Mouse (Mus musculus) gastrocnemius, adult 2 months (tissue): ENCODE measurements around the gene Sox2. TPM values are rescaled to one million over a fixed set of nuclear protein-coding genes. Genes with fewer than 3 reads are reported as not detected.
A peak's percentile ranks its signal among the peaks of the same experiment; 100 is the strongest.

Experiments
- DNase-seq: peaks from one replicate; pipeline ENCODE4 v3.0.0; 2022
- H3K27ac ChIP-seq: fragments of 200-600 bp; 2 replicates; pipeline ENCODE4 v1.8.1; 2022; ENCODE audit warnings: mild to moderate bottlenecking
- H3K4me3 ChIP-seq: fragments of 200-600 bp; 2 replicates; pipeline ENCODE4 v1.8.1; 2022; ENCODE audit warnings: mild to moderate bottlenecking, moderate library complexity
- CTCF ChIP-seq: fragments of 200-600 bp; IDR thresholded peaks from 2 replicates; pipeline ENCODE4 v1.8.1; 2022; ENCODE audit warnings: antibody characterized with exemption, mild to moderate bottlenecking, moderate library complexity
- intact Hi-C: fragments of 180-260 bp; cut with DNase I; formaldehyde crosslinking; loops from one replicate; pipeline ENCODE4 v1.15.1; 2025
- total RNA-seq, 2 experiments: library from RNA; stranded (reverse); gene quantifications; 2 replicates each; pipeline ENCODE4 v1.2.3; 2021

Sox2 gene
- total RNA-seq, 2 experiments from 2014 or later = not detected

DNA sequence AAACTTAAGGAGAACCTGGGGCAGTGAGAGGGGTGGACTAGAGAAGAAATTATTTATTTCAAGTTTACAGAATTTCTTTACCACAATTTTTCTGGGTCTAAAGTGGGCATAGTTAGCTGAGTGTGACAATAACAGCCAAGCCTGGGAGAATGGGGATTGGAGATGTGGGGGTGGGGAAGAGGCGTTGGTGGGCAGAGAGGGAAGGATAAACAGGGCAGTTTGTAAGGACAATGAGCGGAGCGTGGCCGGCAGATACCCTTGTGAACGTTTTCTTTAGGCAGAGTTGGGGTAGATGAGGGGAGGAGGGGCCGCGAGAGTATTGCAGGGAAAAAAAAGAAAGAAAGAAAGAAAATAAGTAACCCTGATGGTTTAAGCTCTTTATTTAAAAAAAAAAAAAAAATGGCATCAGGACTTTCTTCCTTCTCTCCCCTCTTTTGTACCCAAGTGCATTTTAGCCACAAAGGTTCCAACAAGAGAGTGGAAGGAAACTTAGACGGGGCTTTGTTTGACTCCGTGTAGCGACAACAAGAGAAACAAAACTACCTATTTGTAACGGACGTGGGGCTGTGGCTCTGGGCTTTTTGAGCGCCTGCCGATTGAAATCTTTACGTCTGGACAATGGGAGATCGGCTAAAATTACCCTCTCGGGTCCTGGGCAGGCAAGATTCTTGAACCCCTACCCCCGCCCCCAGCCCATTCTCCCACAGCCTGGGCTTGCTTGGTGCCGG lies 1.9 kb upstream of the Sox2 start:
- DNase-seq = no peak
- Histone ChIP-seq H3K4me3 (no peak overlapping the region), H3K27ac (no peak overlapping the region)
- no peak for TF ChIP-seq CTCF
- intact Hi-C loops = loop anchor here (2.0 to 10.0 kb wide), 2 partner anchors 457 to 835 kb away; no protein-coding TSS in a partner anchor

DNA sequence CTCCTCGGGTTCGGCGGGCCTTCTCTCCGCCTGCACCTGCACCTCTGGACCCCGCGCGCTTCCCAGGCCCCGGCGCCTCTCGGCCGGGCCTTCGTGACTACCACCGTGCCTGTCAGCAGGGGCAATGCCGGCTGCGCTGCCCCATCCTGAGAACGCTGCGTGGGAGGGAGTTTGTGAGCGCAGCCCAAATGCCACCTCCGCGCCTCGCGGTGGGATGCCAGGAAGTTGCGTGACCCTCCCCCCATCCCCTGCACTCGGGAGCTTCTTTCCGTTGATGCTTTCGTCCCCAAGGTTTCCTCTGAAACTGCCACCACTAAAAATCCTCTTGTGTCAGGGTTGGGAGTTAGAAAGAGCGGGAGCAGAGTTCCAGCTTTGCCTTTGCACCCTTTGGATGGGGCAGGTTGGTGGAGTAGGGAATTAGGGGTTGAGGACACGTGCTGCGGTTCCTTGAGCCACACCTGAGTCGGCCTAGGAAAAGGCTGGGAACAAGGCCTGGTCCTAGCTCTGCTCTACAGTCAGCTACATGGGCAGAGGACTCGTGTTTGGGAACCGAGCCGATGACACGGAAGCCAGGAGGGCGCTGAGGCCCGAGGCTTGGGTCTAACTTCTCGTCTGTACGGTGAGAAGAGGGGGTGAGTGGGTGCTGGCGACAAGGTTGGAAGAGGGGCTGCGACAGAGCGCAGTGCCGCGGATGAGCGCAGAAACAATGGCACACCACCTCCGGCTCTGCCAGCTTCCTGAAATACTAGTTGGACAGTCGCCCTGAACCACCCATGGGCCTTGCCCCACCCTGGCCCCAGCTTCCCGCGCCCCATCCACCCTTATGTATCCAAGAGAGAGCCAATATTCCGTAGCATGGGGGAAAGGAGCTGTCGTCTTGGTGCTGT lies 1.1 kb upstream of the Sox2 start:
- peak overlapping the region; percentile 66 for H3K4me3 ChIP-seq
- TF ChIP-seq CTCF = no peak
- no peak for DNase-seq
- intact Hi-C loops = loop anchor here (2.0 to 10.0 kb wide), 2 partner anchors 456 to 834 kb away; no protein-coding TSS in a partner anchor
- H3K27ac ChIP-seq = no peak overlapping the region

DNA sequence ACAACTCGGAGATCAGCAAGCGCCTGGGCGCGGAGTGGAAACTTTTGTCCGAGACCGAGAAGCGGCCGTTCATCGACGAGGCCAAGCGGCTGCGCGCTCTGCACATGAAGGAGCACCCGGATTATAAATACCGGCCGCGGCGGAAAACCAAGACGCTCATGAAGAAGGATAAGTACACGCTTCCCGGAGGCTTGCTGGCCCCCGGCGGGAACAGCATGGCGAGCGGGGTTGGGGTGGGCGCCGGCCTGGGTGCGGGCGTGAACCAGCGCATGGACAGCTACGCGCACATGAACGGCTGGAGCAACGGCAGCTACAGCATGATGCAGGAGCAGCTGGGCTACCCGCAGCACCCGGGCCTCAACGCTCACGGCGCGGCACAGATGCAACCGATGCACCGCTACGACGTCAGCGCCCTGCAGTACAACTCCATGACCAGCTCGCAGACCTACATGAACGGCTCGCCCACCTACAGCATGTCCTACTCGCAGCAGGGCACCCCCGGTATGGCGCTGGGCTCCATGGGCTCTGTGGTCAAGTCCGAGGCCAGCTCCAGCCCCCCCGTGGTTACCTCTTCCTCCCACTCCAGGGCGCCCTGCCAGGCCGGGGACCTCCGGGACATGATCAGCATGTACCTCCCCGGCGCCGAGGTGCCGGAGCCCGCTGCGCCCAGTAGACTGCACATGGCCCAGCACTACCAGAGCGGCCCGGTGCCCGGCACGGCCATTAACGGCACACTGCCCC lies 586 bp downstream of the Sox2 start:
- peak overlapping the region; percentile 66 for H3K4me3 ChIP-seq

DNA sequence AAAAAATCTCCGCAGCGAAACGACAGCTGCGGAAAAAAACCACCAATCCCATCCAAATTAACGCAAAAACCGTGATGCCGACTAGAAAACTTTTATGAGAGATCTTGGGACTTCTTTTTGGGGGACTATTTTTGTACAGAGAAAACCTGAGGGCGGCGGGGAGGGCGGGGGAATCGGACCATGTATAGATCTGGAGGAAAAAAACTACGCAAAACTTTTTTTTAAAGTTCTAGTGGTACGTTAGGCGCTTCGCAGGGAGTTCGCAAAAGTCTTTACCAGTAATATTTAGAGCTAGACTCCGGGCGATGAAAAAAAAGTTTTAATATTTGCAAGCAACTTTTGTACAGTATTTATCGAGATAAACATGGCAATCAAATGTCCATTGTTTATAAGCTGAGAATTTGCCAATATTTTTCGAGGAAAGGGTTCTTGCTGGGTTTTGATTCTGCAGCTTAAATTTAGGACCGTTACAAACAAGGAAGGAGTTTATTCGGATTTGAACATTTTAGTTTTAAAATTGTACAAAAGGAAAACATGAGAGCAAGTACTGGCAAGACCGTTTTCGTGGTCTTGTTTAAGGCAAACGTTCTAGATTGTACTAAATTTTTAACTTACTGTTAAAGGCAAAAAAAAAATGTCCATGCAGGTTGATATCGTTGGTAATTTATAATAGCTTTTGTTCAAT lies 1.4 kb downstream of the Sox2 start:
- TF ChIP-seq CTCF = no peak
- peak overlapping the region; percentile 66 for H3K4me3 ChIP-seq
- intact Hi-C loops = no loop called here

More for the DNA sequence above, 586 bp downstream of the Sox2 start:
- no peak overlapping the region for H3K27ac ChIP-seq
- intact Hi-C loops = no loop called here
- DNase-seq = no peak
- TF ChIP-seq CTCF = no peak

DNA sequence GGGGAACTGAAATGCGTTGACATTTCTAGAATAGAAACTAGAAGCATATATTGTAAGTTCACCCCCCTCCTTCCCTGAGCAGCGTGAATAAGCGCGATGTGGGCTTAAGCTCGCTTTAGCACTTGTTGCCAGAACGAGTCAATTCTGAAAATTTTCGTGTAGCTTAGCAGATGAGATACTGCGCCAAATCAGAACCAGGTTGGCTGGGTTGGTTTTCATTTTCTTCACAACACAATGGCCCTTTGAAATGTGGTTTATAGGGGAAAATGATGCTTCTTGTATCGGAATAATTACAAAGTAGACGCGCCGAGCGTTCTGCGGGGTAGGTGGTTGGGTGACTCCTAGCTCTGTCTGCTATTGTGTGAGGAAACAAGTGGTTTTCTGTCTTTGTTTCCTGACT lies 2.4 kb downstream of the Sox2 start:
- no peak for DNase-seq
- intact Hi-C loops = no loop called here
- TF ChIP-seq CTCF = no peak
- Histone ChIP-seq H3K27ac (no peak overlapping the region), H3K4me3 (no peak overlapping the region; the same call in 1 of the 2 replicates)

More for the DNA sequence above, 1.4 kb downstream of the Sox2 start:
- DNase-seq = no peak
- no peak overlapping the region for H3K27ac ChIP-seq

DNA sequence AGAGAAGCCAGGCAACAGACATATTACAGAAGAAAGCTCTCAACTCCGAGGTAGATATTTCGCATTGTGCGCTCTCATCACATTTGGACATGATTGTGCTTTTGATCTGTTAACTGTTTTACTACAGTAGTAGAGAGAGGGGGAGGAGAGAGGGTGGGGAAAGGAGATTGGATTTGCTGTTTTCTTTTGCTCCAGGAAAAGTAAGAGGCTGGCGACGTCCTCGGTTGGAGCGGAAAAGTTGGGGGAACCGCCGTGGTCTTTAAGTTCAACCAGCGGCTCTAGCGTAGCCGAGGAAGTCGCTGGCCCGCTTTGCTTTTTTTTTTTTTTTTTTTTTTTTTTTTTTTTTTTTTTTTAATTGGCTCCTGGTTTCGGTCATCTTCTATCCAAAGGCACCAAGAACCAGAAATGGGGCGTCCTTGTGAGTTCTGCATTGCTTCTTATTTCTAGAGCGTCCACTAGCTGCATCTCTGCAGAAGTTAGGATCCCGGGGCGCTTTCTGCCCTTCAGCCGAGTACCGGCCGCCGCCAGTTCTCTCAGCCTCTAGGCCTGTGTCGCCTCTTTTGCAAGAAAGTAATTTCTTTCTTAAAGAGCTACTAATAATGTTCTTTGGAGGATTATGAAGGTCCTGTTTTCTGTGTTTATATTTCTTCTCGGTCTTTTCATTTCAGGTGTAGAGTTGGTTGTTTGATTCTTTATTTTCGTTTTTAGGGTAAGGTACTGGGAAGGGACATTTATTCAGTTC lies 3.2 kb downstream of the Sox2 start:
- DNase-seq = no peak
- Histone ChIP-seq H3K4me3 (no peak overlapping the region), H3K27ac (no peak overlapping the region)
- intact Hi-C loops = no loop called here
- TF ChIP-seq CTCF = no peak

DNA sequence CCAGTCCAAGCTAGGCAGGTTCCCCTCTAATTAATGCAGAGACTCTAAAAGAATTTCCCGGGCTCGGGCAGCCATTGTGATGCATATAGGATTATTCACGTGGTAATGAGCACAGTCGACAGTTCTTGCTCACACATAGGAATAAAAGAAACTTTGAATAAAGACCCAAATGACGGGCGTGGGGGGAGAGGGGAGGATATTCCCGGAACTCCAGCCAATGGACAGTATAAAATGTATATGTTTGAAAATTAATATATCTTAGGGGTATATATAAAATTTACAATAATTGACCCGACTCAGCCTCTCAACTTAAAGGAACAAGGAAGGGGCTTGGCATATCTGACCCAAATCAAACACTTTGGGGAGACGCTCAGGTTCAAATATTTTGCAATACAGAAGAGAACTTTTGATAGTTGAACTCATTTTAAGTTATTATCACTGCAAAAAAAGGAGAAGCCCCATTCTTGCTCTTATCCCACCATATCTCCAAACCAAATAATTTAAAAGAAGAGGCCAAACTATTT lies 3.8 kb downstream of the Sox2 start:
- TF ChIP-seq CTCF = no peak
- no peak for DNase-seq
- intact Hi-C loops = no loop called here
- H3K27ac ChIP-seq = no peak overlapping the region
- H3K4me3 ChIP-seq = no peak overlapping the region

DNA sequence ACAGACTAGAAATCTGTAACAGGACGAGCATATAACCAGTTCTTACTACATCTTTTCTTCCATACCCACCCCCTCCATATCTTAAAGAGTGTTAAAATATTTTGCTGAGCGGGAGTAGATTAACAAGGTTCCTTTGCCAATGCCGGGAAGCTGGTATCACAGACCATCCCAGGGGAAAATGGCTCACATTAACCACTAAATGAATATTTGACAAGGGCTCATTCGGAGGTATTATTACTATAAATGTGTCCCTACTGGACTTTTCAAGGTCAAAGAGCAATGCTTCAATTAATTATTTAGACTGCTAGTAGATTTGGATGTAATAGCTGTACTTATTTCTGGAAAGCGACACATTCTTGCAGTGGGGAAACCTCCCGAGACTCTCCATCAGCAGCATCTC lies 4.6 kb downstream of the Sox2 start:
- DNase-seq = no peak
- intact Hi-C loops = no loop called here
- no peak for TF ChIP-seq CTCF

DNA sequence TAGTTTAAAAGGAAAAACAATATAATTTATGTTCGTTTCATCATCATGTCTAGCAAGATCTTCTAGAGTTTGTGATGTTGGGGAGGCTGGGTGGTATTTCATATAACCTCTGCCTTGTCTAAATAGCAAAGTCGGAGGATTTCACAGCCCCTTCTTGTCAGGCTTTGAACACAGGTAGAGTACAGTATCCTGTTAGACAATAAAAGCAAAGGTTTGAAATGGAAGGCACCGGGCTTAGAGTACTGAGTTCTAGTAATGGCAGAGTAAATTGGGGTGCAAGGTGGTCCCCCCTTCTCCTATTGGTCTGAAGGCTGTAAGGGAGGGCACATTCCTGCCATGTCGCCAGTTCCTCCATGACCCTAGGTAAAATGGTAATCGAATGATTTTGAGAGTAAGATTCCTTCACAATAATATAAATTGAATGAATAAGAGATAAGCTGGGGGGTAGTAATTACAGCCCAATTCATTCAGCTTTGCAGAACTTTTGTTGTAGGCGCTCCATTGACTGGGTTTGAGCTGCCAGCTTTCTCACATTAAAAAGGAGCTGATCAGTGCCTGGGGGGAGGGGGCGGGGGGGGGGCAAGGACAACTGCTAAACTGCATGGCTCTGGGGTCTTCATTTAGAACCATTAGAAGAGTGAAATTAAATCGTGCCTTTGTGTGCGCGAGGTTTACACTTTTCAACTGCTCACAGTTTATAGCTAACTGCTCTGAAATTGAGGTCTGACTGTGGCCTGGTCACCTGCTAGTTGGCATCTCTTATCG lies 5.3 kb downstream of the Sox2 start:
- DNase-seq = no peak
- no peak overlapping the region for H3K27ac ChIP-seq
- no peak overlapping the region for H3K4me3 ChIP-seq
- intact Hi-C loops = no loop called here
- TF ChIP-seq CTCF = no peak

More for the DNA sequence above, 4.6 kb downstream of the Sox2 start:
- H3K27ac ChIP-seq = no peak overlapping the region
- no peak overlapping the region for H3K4me3 ChIP-seq

DNA sequence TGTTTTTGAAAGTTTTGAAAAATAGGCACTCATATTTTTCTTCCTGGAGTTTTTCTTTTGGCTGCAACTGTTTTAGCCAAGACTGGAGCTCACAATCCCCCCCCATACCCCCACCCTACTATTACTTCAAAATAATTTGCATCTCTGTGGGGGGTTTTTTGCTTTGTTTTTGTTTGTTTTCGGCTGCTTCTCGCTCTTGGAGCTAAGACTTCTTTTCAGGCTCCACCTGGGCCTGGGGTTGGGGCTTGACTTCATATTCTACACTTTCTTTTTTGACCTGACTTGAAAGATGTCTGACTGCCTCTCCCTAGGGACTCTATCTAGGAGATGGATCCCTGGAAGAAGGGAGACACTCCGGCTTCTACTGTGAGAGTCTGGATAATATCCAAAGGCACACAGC lies 5.9 kb downstream of the Sox2 start:
- DNase-seq = no peak
- no peak overlapping the region for H3K27ac ChIP-seq
- TF ChIP-seq CTCF = no peak
- no peak overlapping the region for H3K4me3 ChIP-seq
- intact Hi-C loops = no loop called here
